Comparison of ENCODE assay signal across 21 mouse cellular contexts in genomic region chr9:73431925-73432324, GRCm38 (mm10).
"Had no signal": no experiment of that assay in that cellular context is flagged by ENCODE, and none has a peak within 500 bp of the region (broad histone marks: within the 10 kb centered on the region; RNA-seq: fewer than 3 reads in every experiment).

No protein-coding gene starts in this region.

- H3K27ac ChIP-seq: lung, embryonic 15.5 days; macrophage; midbrain, embryonic 13.5 days; midbrain, embryonic 15.5 days; neural tube, embryonic 13.5 days; neural tube, embryonic 15.5 days had no signal

- H3K27me3 ChIP-seq: lung, embryonic 15.5 days; megakaryocyte, embryonic 14.5 days; midbrain, embryonic 13.5 days; midbrain, embryonic 15.5 days; neural tube, embryonic 13.5 days; neural tube, embryonic 15.5 days had no signal

- H3K4me1 ChIP-seq: lung, embryonic 15.5 days; megakaryocyte, embryonic 14.5 days; midbrain, embryonic 13.5 days; midbrain, embryonic 15.5 days; neural tube, embryonic 13.5 days; neural tube, embryonic 15.5 days had no signal

- H3K4me3 ChIP-seq: lung, embryonic 15.5 days; megakaryocyte, embryonic 14.5 days; midbrain, embryonic 13.5 days; midbrain, embryonic 15.5 days; myocyte; neural tube, embryonic 13.5 days; neural tube, embryonic 15.5 days had no signal

- ATAC-seq: liver, postnatal 0 days; lung, postnatal 0 days; midbrain, embryonic 13.5 days; midbrain, embryonic 15.5 days had no signal

- DNase-seq: liver, postnatal 0 days; lung, adult 2 months; lung, postnatal 14 days; lung, postnatal 36 days; retina, postnatal 1 day; right cerebral cortex, adult 18-20 months; right cerebral cortex, postnatal 25 days; right cerebral cortex, postnatal 4 days; spleen, adult 18-20 months; thymus, adult 2 months; thymus, postnatal 36 days had no signal

- H3K36me3 ChIP-seq: lung, embryonic 15.5 days; midbrain, embryonic 13.5 days; midbrain, embryonic 15.5 days; neural tube, embryonic 13.5 days; neural tube, embryonic 15.5 days had no signal

- H3K9ac ChIP-seq: liver, postnatal 0 days; lung, embryonic 15.5 days; midbrain, embryonic 13.5 days; midbrain, embryonic 15.5 days; neural tube, embryonic 13.5 days; neural tube, embryonic 15.5 days had no signal

- H3K9me3 ChIP-seq: lung, embryonic 15.5 days; megakaryocyte, embryonic 14.5 days; midbrain, embryonic 13.5 days; midbrain, embryonic 15.5 days; neural tube, embryonic 13.5 days; neural tube, embryonic 15.5 days had no signal

- H3K4me2 ChIP-seq: lung, embryonic 15.5 days; midbrain, embryonic 11.5 days; midbrain, embryonic 13.5 days; midbrain, embryonic 15.5 days; neural tube, embryonic 13.5 days; neural tube, embryonic 15.5 days had no signal
